Comparison of ENCODE assay signal across 11 mouse cellular contexts in genomic region chr19:12575107-12575506, GRCm38 (mm10). TPM values are rescaled to one million over a fixed set of nuclear protein-coding genes. Genes with fewer than 3 reads are reported as not detected.
A peak's percentile ranks its signal among the peaks of the same experiment; 100 is the strongest.
DNase-seq lines count a peak whose midpoint lies in the region; ATAC-seq lines count a peak whose summit lies in the region.
"Had no signal": no experiment of that assay in that cellular context is flagged by ENCODE, and none has a peak within 500 bp of the region (broad histone marks: within the 10 kb centered on the region; RNA-seq: fewer than 3 reads in every experiment).

No protein-coding gene starts in this region.

- ATAC-seq in liver, embryonic 13.5 days (ENCODE audit: low read depth) = no peak

- peak overlapping the region; percentile 82 for H3K4me2 ChIP-seq in liver, embryonic 13.5 days

- H3K36me3 ChIP-seq in liver, embryonic 13.5 days = peaks cover 33% of the 10 kb centered on the region

- peaks cover 39% of the 10 kb centered on the region for H3K4me1 ChIP-seq in liver, embryonic 13.5 days (replicated peaks)

- DNase-seq in heart, adult 8-10 months (ENCODE audit: low spot score) = peak; percentile 71
- DNase-seq in heart, postnatal 14 days = no peak
- peak; percentile 17 for DNase-seq in A20 (ENCODE audit: low read depth, low spot score)
- peak; percentile 71 for DNase-seq in fibroblast of lung, adult 2 months (ENCODE audit: low read depth)
- DNase-seq in liver, embryonic 13.5 days = no peak
- DNase-seq in cerebellum, adult 8-10 months = no peak
- no peak for DNase-seq in left cerebral cortex, adult 18-20 months (ENCODE audit: low spot score in 2 of 2)
- no peak for DNase-seq in thymus, adult 18-20 months

- H3K9me3 ChIP-seq in liver, embryonic 13.5 days (replicated peaks) = no peaks in the 10 kb centered on the region

- H3K27me3 ChIP-seq in liver, embryonic 13.5 days = no peaks in the 10 kb centered on the region

- peak overlapping the region; percentile 72 for H3K4me3 ChIP-seq in liver, embryonic 13.5 days (replicated peaks)

- peak overlapping the region; percentile 44 for H3K27ac ChIP-seq in liver, embryonic 13.5 days

- 64% methylated on average over 7 of the region's 7 CpGs for WGBS in liver, embryonic 13.5 days (ENCODE audit: insufficient replicate concordance)

- H3K9ac ChIP-seq in liver, embryonic 13.5 days = peak overlapping the region; percentile 85

- intact Hi-C loops in heart, postnatal 14 days (cut with DNase I) = no loop called here

RNA-seq across cellular contexts. Expression of gene Gm4952, which starts 24.7 kb away (rescaled TPM):
- not detected for total RNA-seq in heart, adult 8-10 months (2022)
- total RNA-seq in heart, postnatal 14 days (2021) = not detected
- polyA plus RNA-seq in liver, embryonic 13.5 days (2015; fragmentation: Nextera tagmentation; extraction: Ambion mirVana) = 1.5 and 1.8 TPM in 2 replicates
- total RNA-seq in left cerebral cortex, adult 18-20 months (2021) = not detected
- polyA plus RNA-seq: forebrain, embryonic 11.5 days; large intestine, adult 2 months had no signal

RNA-seq across cellular contexts. Expression of gene Fam111a, which starts 29.6 kb away (rescaled TPM):
- total RNA-seq in heart, adult 8-10 months (2022) = 1 to 10 TPM; 2.6 to 6.7 (median 3.8) TPM
- 1 to 10 TPM; 5.8 to 7.3 TPM for total RNA-seq in heart, postnatal 14 days (2021)
- 29.6 and 41.6 TPM in 2 replicates for polyA plus RNA-seq in liver, embryonic 13.5 days (2015; fragmentation: Nextera tagmentation; extraction: Ambion mirVana)
- total RNA-seq in left cerebral cortex, adult 18-20 months (2021) = 1 to 10 TPM; 1.5 to 2.0 TPM

RNA-seq across cellular contexts. Expression of gene Glyat, which starts 58.0 kb away (rescaled TPM):
- total RNA-seq in heart, adult 8-10 months (2022) = not detected
- not detected for total RNA-seq in heart, postnatal 14 days (2021)
- polyA plus RNA-seq in liver, embryonic 13.5 days (2015; fragmentation: Nextera tagmentation; extraction: Ambion mirVana) = 0.16 and 0.23 TPM in 2 replicates
- total RNA-seq in left cerebral cortex, adult 18-20 months (2021) = not detected
- polyA plus RNA-seq: brain, embryonic 14.5 days; forebrain, embryonic 11.5 days; large intestine, adult 2 months had no signal

Comparison
In these comparisons a context has a peak if more than half of its experiments do, and no peak if none do; other contexts are left out.
1. DNase-seq: peak in heart, adult 8-10 months (single experiment), A20 (single experiment) and fibroblast of lung, adult 2 months (single experiment); none in heart, postnatal 14 days (0 of 2), liver, embryonic 13.5 days (single experiment), cerebellum, adult 8-10 months (single experiment), left cerebral cortex, adult 18-20 months (0 of 2) and thymus, adult 18-20 months (0 of 2).